Mouse (Mus musculus): ENCODE results near the gene Gm45213.

The Gm45213 gene

GRCm38 (mm10) chr7:66108961-66109854 is 65.8 kb downstream of the Gm45213 start, which contains the start of gene Chsy1:
Gene Chsy1 (plus strand): TSS chr7:66109515.
- DNase-seq: peak; percentile 88

- DNase-seq: no peak
Measured at GRCm38 (mm10) chr7:66109855-66110635, 66.6 kb downstream of the Gm45213 start.

DNA sequence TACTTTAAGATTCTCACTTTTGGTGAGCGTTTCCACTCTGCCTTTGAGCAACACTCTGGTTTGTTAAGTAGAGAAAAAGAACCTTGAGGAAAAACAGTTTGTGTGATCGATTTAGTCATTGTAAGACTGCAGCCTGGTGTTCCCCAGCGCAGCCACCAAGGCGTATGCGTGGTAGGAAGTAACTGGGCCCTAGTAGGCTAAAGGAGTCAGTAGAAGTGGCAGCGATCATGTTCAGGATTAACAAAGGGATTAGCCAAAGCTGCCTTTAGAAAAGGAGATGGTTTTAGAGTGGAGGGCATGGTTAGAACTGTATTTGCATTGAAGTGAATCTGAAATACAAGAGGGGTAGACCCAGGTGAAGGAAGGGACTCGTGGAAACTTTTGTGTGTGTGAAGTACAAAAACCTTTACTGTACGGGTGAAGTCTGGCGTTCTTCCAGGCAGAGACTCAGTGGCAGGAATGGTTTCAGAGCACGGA is 67.3 kb downstream of the Gm45213 start:
- no peak for DNase-seq

GRCm38 (mm10) chr7:66111211-66111610 is 67.8 kb downstream of the Gm45213 start:
- no peak for DNase-seq

Data from layer of hippocampus, adult 9-11 months (tissue).